Mouse (Mus musculus) cerebellum, adult 9-10 months (tissue): ENCODE measurements around the gene Lrch3.
"Not testable (repeated sequence)": the region's sequence is repeated elsewhere in the genome, so short reads cannot be mapped to it uniquely, and the experiment has no call there.

ENCODE experiments used
- DNase-seq: peaks from one replicate; pipeline ENCODE4 v3.0.0; 2022

Lrch3 gene

DNA sequence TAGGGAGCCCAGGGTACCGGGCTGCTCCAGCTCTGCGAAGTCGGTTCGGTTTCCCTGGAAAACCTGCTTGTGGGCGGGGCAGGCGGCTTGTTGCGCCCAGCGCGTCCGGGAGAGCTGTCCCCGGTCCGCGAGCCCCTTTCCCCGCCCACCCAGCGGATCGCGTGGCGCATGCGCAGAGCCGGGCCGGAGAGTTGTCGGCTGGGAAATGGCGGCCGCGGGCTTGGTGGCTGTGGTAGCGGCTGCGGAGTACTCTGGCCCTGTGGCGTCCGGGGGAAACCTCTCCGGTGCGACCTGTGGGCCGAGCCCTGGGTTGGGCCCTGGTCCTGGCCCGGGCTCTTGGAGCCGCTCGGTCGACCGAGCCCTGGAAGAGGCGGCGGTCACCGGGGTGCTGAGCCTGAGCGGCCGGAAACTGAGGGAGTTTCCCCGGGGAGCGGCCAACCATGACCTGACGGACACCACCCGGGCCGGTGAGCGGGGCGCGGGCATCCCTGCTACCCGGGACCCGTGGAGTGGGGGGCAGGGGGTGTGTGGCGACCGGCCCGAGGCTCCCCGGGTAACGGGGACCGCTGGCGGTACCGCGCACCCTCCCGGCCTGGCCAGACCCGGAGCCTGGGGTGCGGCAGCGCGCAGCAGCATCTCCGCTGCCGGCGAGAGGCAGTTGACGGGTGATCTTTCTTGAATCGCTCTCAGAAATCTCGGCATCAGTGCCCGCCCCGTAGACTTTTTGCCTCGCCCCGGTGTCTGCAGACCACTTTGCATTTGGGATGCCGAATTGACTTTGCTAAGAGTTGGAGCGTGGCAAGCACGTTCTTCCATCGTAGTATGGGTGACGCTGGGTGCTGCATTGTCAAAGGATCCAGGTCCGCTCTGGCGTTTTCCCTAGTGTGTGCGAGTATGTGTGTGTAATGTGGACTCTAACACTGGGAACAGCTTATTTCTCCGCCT, at the start of gene Lrch3:
TSS of gene Lrch3 (plus strand) at position 164 of the 945 bp plus-strand sequence.
- peak; percentile 93 for DNase-seq

DNA sequence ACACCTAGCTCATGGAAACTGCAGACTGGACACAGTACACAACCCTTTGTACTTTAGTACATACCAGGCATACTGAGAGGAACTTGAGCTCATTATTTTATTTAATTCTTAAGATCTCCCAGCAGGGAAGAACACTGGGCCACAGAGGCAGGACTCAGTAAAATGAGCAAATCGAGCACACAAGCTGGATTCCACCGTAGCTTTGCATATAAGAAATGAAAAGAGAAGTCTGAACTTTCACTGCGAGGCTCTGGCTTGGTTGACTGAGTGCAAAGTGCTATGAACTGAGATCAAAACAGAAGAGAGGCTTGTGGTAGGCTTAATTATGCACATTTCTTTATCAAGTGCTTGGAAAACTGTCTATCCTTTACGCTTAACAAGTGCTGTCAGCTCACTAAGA, 48.5 kb upstream of the Lrch3 start:
- no peak for DNase-seq

DNA sequence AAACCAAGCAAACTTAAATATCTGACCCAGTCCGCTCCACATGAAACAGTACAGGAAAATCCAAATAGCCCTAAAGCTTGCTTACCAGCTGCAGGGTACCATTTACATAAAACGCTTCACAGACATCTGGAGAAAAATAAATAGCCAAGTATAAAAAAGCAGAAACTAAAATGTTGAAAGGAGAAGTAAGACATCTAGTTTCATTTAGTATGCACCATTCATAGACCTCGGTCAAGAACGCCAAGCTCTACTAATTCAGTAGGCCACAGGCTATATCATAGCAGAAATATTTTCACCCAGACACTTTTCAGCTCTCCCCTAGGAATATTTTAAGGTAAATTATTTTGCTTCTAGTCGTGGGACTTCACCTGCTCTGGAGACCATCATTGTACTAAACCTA, 47.2 kb upstream of the Lrch3 start:
- no peak for DNase-seq

DNA sequence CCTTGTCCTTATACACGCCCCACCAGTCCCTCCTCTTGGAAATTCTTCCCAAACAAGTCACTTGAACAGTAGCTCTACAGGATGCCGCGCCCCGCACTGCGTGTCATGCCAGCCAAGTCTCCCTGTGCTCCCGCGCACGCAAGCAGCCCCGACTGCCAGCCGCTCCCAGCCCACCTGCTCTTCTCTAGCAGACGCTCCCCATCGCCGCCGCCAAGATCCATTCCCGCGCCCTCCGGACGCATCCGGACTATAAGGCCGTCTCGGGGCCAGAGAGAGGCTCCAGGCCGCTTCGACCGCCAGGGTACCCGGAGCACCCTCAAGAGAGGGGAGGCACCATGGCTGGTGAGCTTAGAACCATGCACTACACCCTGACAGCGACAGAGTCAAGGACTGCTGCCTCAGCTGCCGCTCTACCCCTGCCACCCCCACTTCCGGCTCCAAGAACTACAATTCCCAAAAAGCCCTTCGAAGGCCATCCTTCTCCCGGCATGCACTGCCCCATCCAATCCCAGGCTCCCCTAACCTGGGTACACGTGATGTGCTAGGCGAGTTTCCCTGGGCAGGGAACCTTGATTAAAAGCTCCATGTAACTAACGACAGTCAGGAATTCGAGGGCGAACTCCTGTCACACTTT, 45.9 kb upstream of the Lrch3 start:
- DNase-seq, result peak; percentile 91

DNA sequence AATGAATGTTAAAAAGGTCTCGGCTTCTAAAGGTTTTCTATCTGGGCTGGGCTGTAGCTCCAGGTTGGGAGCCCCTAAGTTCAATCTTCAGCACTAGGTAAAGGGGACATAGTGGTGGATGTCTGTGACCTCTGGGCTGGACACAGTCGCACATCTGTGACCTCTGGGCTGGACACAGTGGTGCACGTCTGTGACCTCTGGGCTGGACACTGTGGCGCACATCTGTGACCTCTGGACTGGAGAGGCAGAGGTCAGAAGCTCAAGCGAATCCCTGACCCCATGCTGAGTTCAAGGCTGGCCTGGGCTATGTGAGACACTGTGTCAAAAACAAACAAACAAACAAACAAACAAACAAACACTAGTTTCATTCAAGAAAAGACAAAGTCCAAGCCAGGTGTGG, 43.7 kb upstream of the Lrch3 start:
- DNase-seq, result no peak

DNA sequence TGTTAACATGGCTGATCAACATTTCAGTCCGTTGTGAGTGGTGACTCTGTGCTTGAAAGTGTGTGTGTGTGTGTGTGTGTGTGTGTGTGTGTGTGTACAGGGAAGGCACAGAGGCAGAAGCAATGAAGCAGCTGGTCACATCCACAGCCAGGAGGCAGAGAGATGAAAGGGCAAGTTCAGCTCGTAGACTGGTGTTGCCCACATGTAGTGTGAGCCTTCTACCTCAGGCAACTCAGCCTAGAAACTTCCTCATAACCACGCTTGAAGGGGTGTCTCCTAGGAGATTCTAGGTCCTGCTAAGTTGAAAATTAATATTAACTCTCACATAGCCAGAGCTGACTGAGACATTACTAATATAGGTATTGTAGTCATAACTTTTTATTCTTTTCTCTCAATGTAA, 40.5 kb upstream of the Lrch3 start:
- DNase-seq, result no peak

DNA sequence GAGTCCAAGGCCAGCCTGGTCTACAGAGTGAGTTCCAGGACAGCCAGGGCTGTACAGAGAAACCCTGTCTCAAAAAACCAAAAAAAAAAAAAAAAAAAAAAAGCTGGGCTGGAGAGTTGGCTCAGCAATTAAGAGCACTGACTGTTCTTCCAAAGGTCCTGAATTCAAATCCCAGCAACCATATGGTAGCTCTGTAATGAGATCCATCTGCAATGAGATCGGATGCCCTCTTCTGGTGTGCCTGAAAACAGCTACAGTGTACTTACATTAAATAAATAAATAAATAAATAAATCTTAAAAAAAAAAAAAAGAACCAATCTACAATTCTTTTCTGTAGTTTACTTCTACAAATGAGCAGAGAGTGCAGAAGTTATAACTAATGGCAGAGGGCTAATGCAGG, 38.6 kb upstream of the Lrch3 start:
- DNase-seq, result not testable (repeated sequence)

DNA sequence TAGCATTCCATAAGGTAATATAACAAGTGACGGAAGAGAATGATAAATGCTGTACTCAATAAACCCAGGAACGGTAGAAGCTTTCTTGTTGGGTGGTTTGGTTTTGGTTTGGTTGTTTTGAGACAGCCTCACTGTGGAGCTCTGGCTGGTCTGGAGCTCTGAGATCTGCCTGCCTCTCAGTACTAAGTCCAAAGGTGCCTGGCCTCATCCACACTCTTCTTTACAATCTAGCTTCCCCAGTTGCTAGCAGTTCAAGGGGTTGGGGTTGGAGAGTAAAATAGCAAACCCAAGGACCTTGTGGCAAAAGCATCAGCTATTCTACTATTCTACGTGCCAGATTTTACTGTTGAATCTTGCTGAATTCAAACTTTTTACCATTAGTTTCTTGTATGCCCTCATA, 38.1 kb upstream of the Lrch3 start:
- no peak for DNase-seq

DNA sequence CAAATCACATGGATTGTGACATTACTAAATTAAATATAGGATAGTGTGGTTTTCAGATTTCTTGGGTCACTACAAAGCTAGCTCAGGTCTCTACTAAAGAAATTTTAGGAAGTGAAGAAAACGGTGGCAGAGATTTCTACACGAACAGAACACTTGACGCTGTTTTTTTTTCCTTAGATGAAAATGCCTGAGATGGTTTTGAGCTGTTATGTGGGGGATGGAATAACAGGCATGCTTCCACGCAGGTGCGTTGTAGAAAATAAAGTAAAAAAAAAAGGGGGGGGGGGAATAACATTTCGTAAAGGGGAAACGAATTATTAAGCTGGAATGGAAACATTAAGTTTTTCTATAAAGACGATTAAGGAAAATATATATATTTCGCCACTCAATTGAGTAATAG, 37.1 kb upstream of the Lrch3 start:
- DNase-seq, result no peak

DNA sequence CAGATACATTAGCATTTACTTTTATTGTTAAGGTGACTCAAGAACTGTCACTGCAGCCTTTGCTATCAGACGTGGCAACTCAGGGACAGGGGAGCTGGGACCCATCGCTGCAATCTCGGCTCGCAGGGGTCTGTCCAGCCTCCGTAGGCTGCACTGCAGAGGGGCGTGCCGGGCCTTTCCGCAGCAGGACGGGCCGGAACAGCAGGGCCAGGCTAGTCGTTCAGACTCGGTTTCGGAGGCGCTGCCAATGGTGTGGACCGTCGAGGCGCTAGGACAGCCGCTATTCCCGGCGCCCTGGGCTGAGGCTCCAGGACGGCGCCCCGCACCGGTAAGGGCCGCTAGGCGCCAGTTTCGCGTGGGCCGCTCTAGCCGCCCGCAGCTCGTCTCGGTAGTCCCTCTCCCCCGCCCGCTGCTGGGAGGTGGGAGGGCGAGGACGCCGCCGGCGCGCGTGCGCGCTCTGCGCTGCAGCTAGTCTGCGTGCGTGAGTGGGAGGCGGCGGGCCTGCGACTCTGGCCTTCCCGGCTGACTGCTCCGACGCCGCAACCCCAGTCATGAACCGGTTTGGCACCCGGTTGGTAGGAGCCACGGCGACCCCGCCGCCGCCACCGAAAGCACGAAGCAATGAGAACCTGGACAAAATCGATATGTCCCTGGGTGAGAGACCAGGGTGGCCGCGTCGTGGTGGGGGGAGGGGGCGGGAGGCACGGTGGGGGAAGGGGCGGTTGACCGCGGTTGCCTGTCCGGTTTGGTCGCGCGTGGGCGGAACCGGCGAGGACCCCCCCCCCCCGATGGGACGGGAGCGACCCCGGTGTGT, 36.4 kb upstream of the Lrch3 start, which contains the start of the genes Fyttd1 and Rubcn:
TSS of gene Fyttd1 (plus strand) at position 158 of the 814 bp plus-strand sequence.
TSS of gene Rubcn (minus strand) at position 424 of the 814 bp plus-strand sequence.
- peak; percentile 96 for DNase-seq

DNA sequence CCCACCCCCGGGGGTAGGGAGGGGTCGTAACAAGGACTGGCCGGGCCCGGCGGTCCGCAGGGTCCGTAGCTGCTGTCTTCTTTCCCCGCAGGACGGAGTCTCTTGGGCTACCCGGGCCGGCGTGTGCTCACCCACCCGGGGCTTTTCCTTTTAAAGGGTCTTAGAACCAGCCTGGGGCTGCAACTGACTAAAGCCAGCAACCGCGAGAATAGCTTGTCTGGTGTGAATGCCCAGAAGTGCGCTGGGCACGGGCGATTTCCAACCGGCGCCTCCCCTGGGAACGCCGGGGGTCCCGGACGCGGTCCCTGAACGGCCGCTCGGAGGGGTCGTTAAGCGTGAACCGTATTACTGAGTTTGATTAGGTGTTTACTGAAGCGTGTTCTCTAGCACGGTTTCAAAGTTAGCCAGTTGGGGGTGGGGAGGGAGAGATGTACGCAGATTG, 35.7 kb upstream of the Lrch3 start:
- DNase-seq, result peak; percentile 55

DNA sequence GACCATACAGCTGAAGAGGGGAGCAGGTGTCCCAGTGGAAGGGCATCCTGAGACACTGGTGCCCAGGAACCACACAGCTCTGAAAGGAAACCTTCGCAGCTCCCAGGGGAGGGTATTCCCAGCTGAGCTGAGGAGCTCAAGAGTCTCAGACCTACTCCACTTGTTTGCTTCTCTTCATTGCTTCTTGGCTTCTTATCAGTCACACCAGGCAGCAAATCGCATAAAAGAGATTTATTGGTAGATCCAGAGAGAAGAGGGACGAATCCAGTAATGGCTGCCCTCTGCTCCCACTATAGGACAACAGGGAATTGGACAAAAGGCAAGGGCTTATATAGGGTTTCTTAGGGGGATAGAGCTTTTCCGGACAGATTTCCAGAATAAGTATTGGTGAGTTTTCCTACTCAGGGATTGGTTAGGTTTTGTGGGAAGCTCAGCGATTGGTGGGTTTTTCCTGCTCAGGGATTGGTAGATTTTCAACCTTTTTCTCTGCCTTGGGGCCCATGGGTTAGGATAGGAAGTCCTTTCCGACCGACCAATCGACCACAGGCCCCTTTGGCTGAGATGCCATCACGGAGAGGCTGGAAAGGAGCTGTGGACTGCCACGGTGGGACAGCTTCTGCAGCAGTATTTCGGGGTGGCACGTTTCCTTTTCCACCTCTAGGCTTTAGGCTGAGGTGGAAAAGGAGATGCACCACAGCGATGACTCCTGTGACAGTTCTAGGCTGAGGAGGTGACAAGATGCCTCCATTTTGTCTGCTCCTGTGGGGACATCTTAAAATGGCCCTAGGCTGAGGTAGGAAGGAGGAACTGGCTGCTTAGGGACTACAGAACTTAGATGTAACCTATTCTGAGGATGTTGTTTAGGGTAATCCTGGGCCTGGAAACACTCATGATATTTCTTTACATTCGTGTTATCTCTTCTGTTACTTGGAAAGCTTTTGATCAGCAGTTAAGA, 34.7 kb upstream of the Lrch3 start:
- no peak for DNase-seq

DNA sequence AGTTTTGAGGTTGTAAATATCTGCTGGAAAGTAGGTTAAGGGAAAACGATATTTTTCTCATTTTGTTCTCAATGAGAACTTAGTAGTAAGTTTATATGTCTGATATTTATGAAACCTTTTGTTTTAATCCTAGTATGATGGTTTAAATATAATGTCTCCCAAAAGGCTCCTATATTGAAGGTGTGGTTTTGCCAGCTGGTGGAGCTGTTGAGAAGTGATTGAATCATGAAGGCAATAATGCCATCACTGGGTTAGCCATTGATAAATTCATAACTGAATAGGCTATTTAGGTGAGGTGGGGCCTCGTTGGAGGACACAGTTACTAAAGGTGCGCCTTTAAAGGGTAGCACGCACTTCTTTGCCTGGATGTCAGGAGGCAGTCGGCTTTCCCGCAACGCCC, 32.4 kb upstream of the Lrch3 start:
- DNase-seq, result no peak

DNA sequence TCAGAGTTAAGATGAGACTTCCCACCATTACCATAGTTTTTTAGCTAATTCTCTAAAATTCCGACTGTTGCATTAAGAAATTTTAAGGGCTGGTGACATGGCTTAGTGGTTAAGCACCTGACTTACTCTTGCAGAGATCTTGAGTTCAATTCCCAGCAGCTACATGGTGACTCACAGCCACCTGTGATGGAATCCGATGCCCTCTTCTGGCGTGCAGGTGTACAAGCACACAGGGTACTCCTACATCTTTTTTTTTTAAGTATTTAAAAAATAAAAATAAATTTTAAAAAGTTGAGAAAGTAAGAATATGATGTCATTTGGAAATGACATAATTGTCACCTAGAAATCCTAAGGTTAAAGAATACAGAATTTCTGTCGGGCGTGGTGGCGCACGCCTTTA, 25.9 kb upstream of the Lrch3 start:
- DNase-seq, result no peak

DNA sequence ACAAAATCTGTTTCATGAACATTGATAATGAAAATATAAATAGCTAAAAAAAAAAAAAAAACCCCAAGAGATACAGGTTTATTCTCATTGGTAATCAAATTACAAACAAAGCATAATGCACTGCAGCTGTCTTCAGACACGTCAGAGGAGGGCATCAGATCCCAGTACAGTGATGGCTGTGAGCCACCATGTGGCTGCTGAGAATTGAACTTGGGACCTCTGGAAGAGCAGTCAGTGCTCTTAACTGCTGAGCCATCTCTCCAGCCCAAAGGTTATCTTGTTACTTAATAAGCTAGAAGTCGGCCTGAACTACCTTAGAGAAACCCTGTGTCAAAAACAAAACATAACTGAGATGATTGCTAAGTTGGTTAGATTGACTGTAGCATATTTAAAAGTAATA, 24.0 kb upstream of the Lrch3 start:
- DNase-seq, result no peak

DNA sequence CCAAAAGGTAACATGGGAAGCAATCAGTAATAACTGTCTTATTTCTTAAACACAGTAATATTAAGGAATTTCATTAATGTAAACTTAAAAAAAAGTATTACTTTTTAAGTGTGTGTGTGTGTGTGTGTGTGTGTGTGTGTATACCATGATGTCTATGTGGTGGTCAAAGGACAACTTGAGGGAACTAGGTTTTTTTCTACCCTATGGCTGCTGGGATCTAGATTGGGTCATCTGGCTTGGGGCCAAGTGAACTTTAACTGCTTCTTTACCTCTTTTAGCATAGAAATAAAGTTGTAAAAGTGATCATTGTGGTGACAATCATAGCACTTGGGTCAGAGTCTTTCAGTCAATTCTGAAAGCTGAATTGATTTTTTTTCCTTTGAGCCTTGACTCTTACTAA, 17.8 kb upstream of the Lrch3 start:
- DNase-seq, result no peak

DNA sequence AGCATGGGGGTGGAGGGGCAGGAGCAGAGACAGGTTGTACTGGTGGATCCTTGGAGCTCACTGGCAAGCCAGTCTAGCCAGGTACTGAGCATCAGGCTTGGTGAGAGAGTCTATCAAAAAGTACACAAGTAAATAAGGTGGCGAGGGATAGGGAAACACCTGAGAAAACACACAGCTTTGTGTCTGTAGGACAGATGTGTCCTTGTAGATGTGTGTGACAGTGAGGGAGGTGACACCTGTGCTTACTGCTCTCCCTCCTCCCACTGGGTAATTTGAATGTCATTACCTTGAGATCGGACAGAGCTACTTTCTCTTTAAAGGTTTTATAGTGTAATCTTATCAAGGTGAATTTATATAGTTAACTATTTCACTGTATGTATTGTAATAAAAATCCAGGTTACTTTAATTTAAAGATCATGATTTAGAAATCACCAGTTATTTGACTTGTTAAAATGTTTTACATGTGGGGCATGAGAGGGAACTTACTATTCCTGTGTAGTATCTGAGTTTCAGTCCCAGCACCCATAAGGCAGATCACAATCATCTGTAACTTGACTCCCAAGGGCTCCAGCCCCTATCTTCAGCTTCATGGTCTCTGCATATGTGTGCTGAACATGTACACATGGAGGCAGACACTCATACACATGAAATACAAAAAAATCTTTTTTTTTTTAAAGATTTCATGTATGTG, 12.4 kb upstream of the Lrch3 start:
- no peak for DNase-seq

DNA sequence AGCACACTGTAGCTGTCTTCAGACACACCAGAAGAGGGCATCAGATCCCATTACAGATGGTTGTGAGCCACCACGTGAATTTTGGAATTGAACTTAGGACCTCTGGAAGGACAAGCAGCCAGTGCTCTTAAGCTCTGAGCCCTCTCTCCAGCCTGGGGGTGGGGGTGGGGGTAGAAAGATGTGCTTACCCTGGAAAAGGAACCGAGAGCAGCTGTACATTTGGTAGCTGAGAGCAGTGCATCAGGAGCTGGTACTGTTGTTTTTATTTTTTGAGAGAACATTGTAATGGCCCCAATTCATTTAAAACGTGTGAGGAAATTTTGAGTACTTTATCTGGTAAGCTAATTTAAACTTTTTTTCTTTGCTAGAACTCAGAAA, 11.9 kb upstream of the Lrch3 start:
- no peak for DNase-seq

DNA sequence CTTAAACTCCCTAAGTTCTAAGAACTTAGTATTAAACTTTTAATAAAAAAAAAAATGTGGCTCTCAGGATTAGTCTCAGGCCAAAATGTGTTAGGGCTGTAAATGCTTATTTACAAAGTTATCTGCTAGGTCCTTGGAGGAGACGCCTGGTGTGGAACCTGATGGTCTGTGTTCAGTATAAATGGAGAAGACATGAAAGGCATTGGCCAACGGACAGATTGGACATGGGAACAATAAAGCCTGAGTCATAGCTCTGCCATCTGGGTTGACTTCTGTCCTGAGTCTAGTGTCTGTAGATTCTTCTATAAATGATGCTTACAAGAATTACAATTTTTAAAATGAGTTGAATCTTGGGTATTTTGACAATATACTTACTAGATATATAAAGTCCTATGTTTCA, 7.7 kb upstream of the Lrch3 start:
- no peak for DNase-seq

DNA sequence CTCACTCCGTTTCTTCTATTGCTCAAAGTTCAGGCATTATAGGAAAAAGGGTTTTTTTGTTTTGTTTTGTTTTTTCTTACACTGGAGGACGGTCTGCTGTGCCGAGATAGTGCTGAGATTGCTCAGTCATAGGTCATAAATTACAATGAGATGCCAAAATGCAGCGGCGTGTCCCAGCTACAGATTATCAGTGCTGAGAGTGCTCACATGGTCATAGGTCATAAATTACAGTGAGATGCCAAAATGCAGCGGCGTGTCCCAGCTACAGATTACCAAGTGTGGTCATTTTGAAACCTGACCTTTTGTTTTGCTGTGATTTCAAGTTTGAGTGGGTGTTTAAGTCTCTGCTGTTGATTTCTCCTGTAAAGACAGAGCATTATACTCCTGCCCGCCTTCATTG, 7.2 kb upstream of the Lrch3 start:
- no peak for DNase-seq

DNA sequence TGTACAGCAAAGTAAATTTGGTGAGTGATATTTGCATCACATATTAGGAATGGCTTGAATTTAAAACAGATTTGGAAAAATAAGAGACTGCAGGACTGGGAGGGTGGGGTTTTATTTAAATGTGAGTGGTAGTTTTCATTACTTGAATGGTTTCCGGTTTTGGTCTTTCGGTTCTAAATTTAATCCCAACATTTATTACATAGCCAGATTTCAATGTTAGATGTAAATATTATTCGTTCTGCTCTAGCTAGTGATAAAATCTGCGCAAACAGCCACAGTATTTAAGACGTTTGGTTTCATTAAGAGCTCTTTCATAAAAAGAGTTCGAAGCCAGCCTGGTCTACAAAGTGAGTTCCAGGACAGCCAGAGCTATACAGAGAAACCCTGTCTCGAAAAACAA, 688 bp upstream of the Lrch3 start:
- no peak for DNase-seq
